Mouse (Mus musculus) hindbrain, postnatal 0 days (tissue): ENCODE data around the gene Gm3880. TPM values are rescaled to one million over a fixed set of nuclear protein-coding genes. Genes with fewer than 3 reads are reported as not detected.

Experiments used
- ATAC-seq: fragments of 200-750 bp; cut with Nextera tagmentation; 2 replicates; pipeline ENCODE4 v1.8.0; 2017; ENCODE audit warnings: mild to moderate bottlenecking, moderate TSS enrichment, moderate library complexity
- DNase-seq: peaks from one replicate; pipeline ENCODE4 v3.0.0-alpha.2; 2015; ENCODE audit warnings: low spot score
- H3K27ac ChIP-seq: fragments of 300-500 bp; sonication (generic); 2 replicates; pipeline ENCODE4 v1.5.1; 2014; ENCODE audit warnings: mild to moderate bottlenecking
- H3K27me3 ChIP-seq: fragments of 300-500 bp; sonication (generic); 2 replicates; pipeline ENCODE4 v1.6.1; 2014; ENCODE audit warnings: low read length, mixed read lengths; ENCODE audit not compliant: insufficient read depth
- H3K36me3 ChIP-seq: fragments of 300-500 bp; sonication (generic); 2 replicates; pipeline ENCODE4 v1.6.1; 2014; ENCODE audit warnings: low read length, mixed read lengths; ENCODE audit not compliant: insufficient read depth
- H3K4me1 ChIP-seq: fragments of 300-500 bp; sonication (generic); 2 replicates; pipeline ENCODE4 v1.6.1; 2014; ENCODE audit warnings: antibody characterized with exemption, low read length, mixed read lengths; ENCODE audit not compliant: insufficient read depth
- H3K4me2 ChIP-seq: fragments of 300-500 bp; sonication (generic); 2 replicates; pipeline ENCODE4 v1.6.1; 2014; ENCODE audit warnings: low read depth, mild to moderate bottlenecking, low read length, moderate library complexity, mixed read lengths
- H3K4me3 ChIP-seq: fragments of 300-500 bp; sonication (generic); 2 replicates; pipeline ENCODE4 v1.5.1; 2014; ENCODE audit warnings: low read length
- H3K9ac ChIP-seq: fragments of 300-500 bp; sonication (generic); replicated peaks from 2 replicates; pipeline ENCODE4 v1.6.1; 2014; ENCODE audit warnings: mild to moderate bottlenecking, low read length, moderate library complexity, mixed read lengths
- H3K9me3 ChIP-seq: fragments of 300-500 bp; sonication (generic); 2 replicates; pipeline ENCODE4 v1.6.1; 2016; ENCODE audit warnings: low read length, mixed read lengths
- CTCF ChIP-seq: IDR thresholded peaks from 2 replicates; pipeline ENCODE4 v1.5.1; 2016; ENCODE audit warnings: antibody characterized with exemption, control low read depth, low read depth
- WGBS: fragments of 180-500 bp; shearing (Covaris S2); extraction: QIAGEN DNeasy Blood & Tissue Kit; methylation state at CpG from one replicate; pipeline ENCODE4 v1.1.7; 2014; 5-methylcytosine and 5-hydroxymethylcytosine counted together
- polyA plus RNA-seq: library from polyadenylated mRNA; unstranded; fragments of >200 nt; fragmentation: Nextera tagmentation; extraction: Ambion mirVana; gene quantifications from 2 replicates; pipeline ENCODE4 v1.2.1, GENCODE M21; 2015
- total RNA-seq: library from RNA; depleted of rRNA; stranded (reverse); fragments of >200 nt; gene quantifications from 2 replicates; pipeline ENCODE4 v1.2.3, GENCODE M21; 2014; rRNA removed

Gm3880 gene
- total and polyA plus RNA-seq, 2 experiments from 2014 or later: not detected

DNA sequence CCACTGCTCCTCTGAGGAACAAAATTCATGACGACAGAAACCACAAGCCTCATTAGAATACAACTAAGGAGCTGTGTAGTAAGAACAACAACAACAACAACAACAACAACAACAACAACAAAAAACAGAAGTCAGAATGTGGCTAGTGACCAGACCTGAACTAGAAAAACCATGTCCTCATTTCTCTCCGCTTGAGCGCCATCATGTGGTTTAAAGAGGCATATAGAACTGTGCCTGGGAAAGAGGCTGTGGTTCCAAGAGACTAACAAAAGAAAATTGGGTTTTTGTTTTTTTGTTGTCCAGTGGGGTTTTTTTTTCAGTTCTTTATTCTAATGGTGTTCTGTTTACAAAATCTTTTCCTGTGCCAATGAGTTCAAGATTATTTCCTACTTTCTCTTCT lies 26.1 kb downstream of the Gm3880 start:
- no peaks in the 10 kb centered on the region for H3K36me3 ChIP-seq
- no peaks in the 10 kb centered on the region for H3K9me3 ChIP-seq
- WGBS: 25% methylated on average over 3 of the region's 3 CpGs
- DNase-seq (peak; percentile 4), ATAC-seq (no peak)
- no peak overlapping the region for H3K27ac ChIP-seq
- no peak overlapping the region for H3K9ac ChIP-seq
- H3K4me2 ChIP-seq: no peak overlapping the region
- TF ChIP-seq CTCF: peak; percentile 35
- H3K4me3 ChIP-seq: no peak overlapping the region
- H3K27me3 ChIP-seq: no peaks in the 10 kb centered on the region
- H3K4me1 ChIP-seq: no peaks in the 10 kb centered on the region

DNA sequence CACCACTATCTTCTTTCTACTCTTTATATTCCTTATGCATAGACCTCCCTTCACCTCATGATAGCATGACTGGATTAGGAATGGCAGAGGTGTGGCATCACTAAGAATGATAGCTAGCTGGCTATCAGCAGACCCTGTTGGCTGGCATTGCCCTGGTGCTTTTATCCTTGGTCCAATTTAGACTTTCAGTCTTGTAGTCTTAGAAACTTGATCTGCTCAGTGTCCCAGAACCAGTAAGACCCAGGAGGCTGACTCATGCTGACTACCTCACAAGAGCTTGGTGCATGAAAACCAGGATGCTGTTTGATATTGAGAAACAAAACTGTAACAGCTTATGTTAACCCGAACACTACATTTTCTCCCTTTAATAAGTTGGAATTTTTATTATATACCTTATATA lies 41.1 kb downstream of the Gm3880 start:
- DNase-seq (no peak), ATAC-seq (no peak)
- Histone ChIP-seq H3K27me3 (no peaks in the 10 kb centered on the region), H3K4me1 (no peaks in the 10 kb centered on the region), H3K9ac (no peak overlapping the region), H3K36me3 (no peaks in the 10 kb centered on the region), H3K27ac (no peak overlapping the region), H3K9me3 (no peaks in the 10 kb centered on the region), H3K4me3 (no peak overlapping the region), H3K4me2 (no peak overlapping the region)
- WGBS: 89% methylated on average over 1 of the region's 1 CpGs
- TF ChIP-seq CTCF: no peak

GRCm38 (mm10) chrX:102645146-102645545 lies 41.6 kb downstream of the Gm3880 start:
- Histone ChIP-seq H3K4me2 (peak overlapping the region; percentile 59), H3K4me1 (no peaks in the 10 kb centered on the region), H3K9ac (no peak overlapping the region; the same call in 1 of the 2 replicates), H3K36me3 (no peaks in the 10 kb centered on the region), H3K4me3 (no peak overlapping the region; the same call in 1 of the 2 replicates), H3K27ac (no peak overlapping the region), H3K9me3 (no peaks in the 10 kb centered on the region), H3K27me3 (no peaks in the 10 kb centered on the region)
- DNase-seq (no peak), ATAC-seq (no peak)
- TF ChIP-seq CTCF: no peak
- WGBS: 61% methylated on average over 6 of the region's 6 CpGs

GRCm38 (mm10) chrX:102644573-102644951 lies 42.2 kb downstream of the Gm3880 start:
- DNase-seq (peak; percentile 41), ATAC-seq (peak; percentile 47; the same call in 1 of the 2 replicates)
- Histone ChIP-seq H3K4me2 (peak overlapping the region; percentile 59), H3K9me3 (no peaks in the 10 kb centered on the region), H3K27ac (no peak overlapping the region; the same call in 1 of the 2 replicates), H3K4me3 (peak overlapping the region; percentile 50), H3K9ac (peak overlapping the region; percentile 48; the same call in 1 of the 2 replicates), H3K36me3 (no peaks in the 10 kb centered on the region), H3K27me3 (no peaks in the 10 kb centered on the region), H3K4me1 (no peaks in the 10 kb centered on the region)
- 26% methylated on average over 8 of the region's 8 CpGs for WGBS
- no peak for TF ChIP-seq CTCF

GRCm38 (mm10) chrX:102643823-102644572 lies 42.8 kb downstream of the Gm3880 start, which contains the start of gene Phka1:
Gene Phka1 (minus strand): TSS chrX:102644246.
- no peak for TF ChIP-seq CTCF
- no peaks in the 10 kb centered on the region for H3K36me3 ChIP-seq
- peak; percentile 64 for DNase-seq
- no peaks in the 10 kb centered on the region for H3K4me1 ChIP-seq
- no peak within 1 kb of the TSS; the same call in 1 of the 2 replicates for H3K27ac ChIP-seq
- H3K4me2 ChIP-seq: peak within 1 kb of the TSS; percentile 59
- peak within 1 kb of the TSS; percentile 48 for H3K9ac ChIP-seq
- peak within 1 kb of the TSS; percentile 50 for H3K4me3 ChIP-seq
- H3K9me3 ChIP-seq: no peaks in the 10 kb centered on the region
- peak; percentile 91 for ATAC-seq
- WGBS: 22% methylated on average over 60 of the region's 60 CpGs
- no peaks in the 10 kb centered on the region for H3K27me3 ChIP-seq

Other genes starting within 250 kb of the Gm3880 start
- 14.7 and 17.9 TPM in 2 replicates for gene Hdac8, start 181.6 kb downstream of the Gm3880 start, total RNA-seq
- gene Hdac8, start 181.6 kb downstream of the Gm3880 start, polyA plus RNA-seq: 13.0 and 14.8 TPM in 2 replicates
- gene Phka1, start 42.7 kb downstream of the Gm3880 start, total RNA-seq: 13.8 and 14.2 TPM in 2 replicates
- gene Phka1, start 42.7 kb downstream of the Gm3880 start, polyA plus RNA-seq: 6.6 and 7.5 TPM in 2 replicates
- gene Gm9112, start 20.7 kb upstream of the Gm3880 start, total RNA-seq: not detected in 2 replicates
- gene Gm9112, start 20.7 kb upstream of the Gm3880 start, polyA plus RNA-seq: not detected in 2 replicates
- gene Dmrtc1b, start 20.9 kb upstream of the Gm3880 start, total RNA-seq: not detected in 2 replicates
- not detected in 2 replicates for gene Dmrtc1b, start 20.9 kb upstream of the Gm3880 start, polyA plus RNA-seq
- gene Dmrtc1c1, start 116.0 kb upstream of the Gm3880 start, total RNA-seq: not detected in 2 replicates
- not detected in 2 replicates for gene Dmrtc1c1, start 116.0 kb upstream of the Gm3880 start, polyA plus RNA-seq
- not detected in 2 replicates for gene Dmrtc1c2, start 167.6 kb upstream of the Gm3880 start, total RNA-seq
- not detected in 2 replicates for gene Dmrtc1c2, start 167.6 kb upstream of the Gm3880 start, polyA plus RNA-seq
- not detected in 2 replicates for gene 1700031F05Rik, start 181.0 kb upstream of the Gm3880 start, total RNA-seq
- gene 1700031F05Rik, start 181.0 kb upstream of the Gm3880 start, polyA plus RNA-seq: not detected in 2 replicates
- gene Dmrtc1a, start 221.7 kb upstream of the Gm3880 start, total RNA-seq: 0.16 and 0.36 TPM in 2 replicates
- 3.7 and 4.0 TPM in 2 replicates for gene Dmrtc1a, start 221.7 kb upstream of the Gm3880 start, polyA plus RNA-seq
- gene 1700011M02Rik, start 221.9 kb upstream of the Gm3880 start, total RNA-seq: not detected in 2 replicates
- gene 1700011M02Rik, start 221.9 kb upstream of the Gm3880 start, polyA plus RNA-seq: not detected in 2 replicates
- gene 1700018G05Rik, start 241.4 kb upstream of the Gm3880 start, total RNA-seq: not detected in 2 replicates
- gene 1700018G05Rik, start 241.4 kb upstream of the Gm3880 start, polyA plus RNA-seq: not detected in 2 replicates